Mouse (Mus musculus): ENCODE measurements at regions not wholly inside any gene's neighbourhood (a gene's known extent, or its start where the extent isn't known, plus 50 kb on each side); places are given as distances from the start of the nearest gene placed in this dataset.

GRCm38 (mm10) chr11:43313996-43314395, 112.1 kb downstream of the Pttg1 start:
- no peak overlapping the region for H3K9ac ChIP-seq (replicated peaks; ENCODE audit: low read depth, low read length)
- no peaks in the 10 kb centered on the region for H3K9me3 ChIP-seq (replicated peaks; ENCODE audit: control insufficient read depth, low read length)
- no peaks in the 10 kb centered on the region for H3K27me3 ChIP-seq (ENCODE audit: control insufficient read depth, insufficient read depth, low read length)
- H3K4me2 ChIP-seq (ENCODE audit: low read depth, low read length): no peak overlapping the region
- no peaks in the 10 kb centered on the region for H3K4me1 ChIP-seq (ENCODE audit: control insufficient read depth, insufficient read depth)
- H3K27ac ChIP-seq (ENCODE audit: low read depth): no peak overlapping the region
- TF ChIP-seq EP300 (IDR thresholded peaks at IDR 0.05; ENCODE audit: low read depth): no peak
- no peak for TF ChIP-seq CTCF (IDR thresholded peaks at IDR 0.05; ENCODE audit: low read depth)
- ATAC-seq (ENCODE audit: insufficient read depth, low read depth) (no peak), DNase-seq (ENCODE audit: low spot score) (no peak)
- 77% methylated on average over 4 of the region's 4 CpGs for WGBS
- H3K4me3 ChIP-seq (ENCODE audit: low read depth, low read length): no peak overlapping the region
- no peaks in the 10 kb centered on the region for H3K36me3 ChIP-seq (replicated peaks; ENCODE audit: control insufficient read depth, insufficient read depth, low read length)

All from heart, postnatal 0 days (tissue).